Mouse (Mus musculus): ENCODE measurements around the gene Dbh. TPM values are rescaled to one million over a fixed set of nuclear protein-coding genes. Genes with fewer than 3 reads are reported as not detected.

The Dbh gene
- polyA plus RNA-seq (2014; fragmentation: Illumina TruSeq; extraction: RNeasy Lipid Tissue Mini Kit (QIAGEN cat#74804); ENCODE audit: low read depth, low replicate concordance) = 2.9 TPM

GRCm38 (mm10) chr2:27164796-27165590 lies at the start of gene Dbh:
Dbh (plus strand) TSS chr2:27165233.

DNA sequence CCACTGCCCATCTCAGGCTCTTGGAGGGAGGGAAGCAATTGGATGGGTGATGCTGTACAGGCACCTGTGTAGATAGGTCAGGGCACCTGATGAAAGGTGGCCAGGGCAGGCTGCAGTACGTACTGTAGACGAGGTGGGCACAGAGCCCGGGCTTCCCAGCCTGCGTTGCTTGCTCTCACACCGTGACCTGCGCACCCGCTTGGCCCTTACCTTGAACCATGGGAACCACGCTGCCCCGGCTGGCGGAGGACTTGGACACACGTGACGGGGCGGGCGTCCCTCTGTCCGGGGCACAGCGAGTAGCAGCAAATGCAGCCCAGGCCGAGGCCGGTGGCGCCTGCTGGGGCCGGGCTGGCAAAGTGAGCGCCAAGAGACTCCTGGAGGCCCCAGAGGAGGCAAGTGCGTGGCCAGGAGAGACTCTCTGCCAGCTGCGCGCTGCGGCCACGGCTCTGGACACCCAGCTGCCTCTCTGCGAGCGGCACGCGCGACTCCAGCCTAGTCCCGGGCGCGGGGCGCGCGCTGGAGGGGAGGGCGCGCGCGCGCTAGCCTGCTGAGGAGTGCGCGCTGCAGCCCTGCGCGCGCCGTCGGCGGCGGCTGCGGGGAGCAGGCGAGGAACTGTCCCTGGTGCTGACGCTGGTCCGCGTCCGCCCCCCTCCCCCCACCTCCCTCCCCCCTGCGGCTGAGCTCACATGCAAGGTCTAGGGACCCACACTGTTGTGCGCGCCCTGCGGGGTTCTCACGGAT lies 22.9 kb upstream of the Dbh start, which contains the start of gene Fam163b:
TSS of gene Fam163b (minus strand) at position 542 of the 744 bp plus-strand sequence.

Other genes with a start within 250 kb of the Dbh start
- gene Surf2, start 248.9 kb upstream of the Dbh start, polyA plus RNA-seq (2014; fragmentation: Illumina TruSeq; extraction: RNeasy Lipid Tissue Mini Kit (QIAGEN cat#74804); ENCODE audit: low read depth, low replicate concordance) = 33.6 TPM
- gene Surf1, start 248.7 kb upstream of the Dbh start, polyA plus RNA-seq (2014; fragmentation: Illumina TruSeq; extraction: RNeasy Lipid Tissue Mini Kit (QIAGEN cat#74804); ENCODE audit: low read depth, low replicate concordance) = 65.6 TPM
- gene Surf4, start 231.3 kb upstream of the Dbh start, polyA plus RNA-seq (2014; fragmentation: Illumina TruSeq; extraction: RNeasy Lipid Tissue Mini Kit (QIAGEN cat#74804); ENCODE audit: low read depth, low replicate concordance) = 89.7 TPM
- not detected for gene Stkld1, start 231.2 kb upstream of the Dbh start, polyA plus RNA-seq (2014; fragmentation: Illumina TruSeq; extraction: RNeasy Lipid Tissue Mini Kit (QIAGEN cat#74804); ENCODE audit: low read depth, low replicate concordance)
- 19.7 TPM for gene Rexo4, start 200.8 kb upstream of the Dbh start, polyA plus RNA-seq (2014; fragmentation: Illumina TruSeq; extraction: RNeasy Lipid Tissue Mini Kit (QIAGEN cat#74804); ENCODE audit: low read depth, low replicate concordance)
- 0.13 TPM for gene Adamts13, start 191.8 kb upstream of the Dbh start, polyA plus RNA-seq (2014; fragmentation: Illumina TruSeq; extraction: RNeasy Lipid Tissue Mini Kit (QIAGEN cat#74804); ENCODE audit: low read depth, low replicate concordance)
- gene Cacfd1, start 155.3 kb upstream of the Dbh start, polyA plus RNA-seq (2014; fragmentation: Illumina TruSeq; extraction: RNeasy Lipid Tissue Mini Kit (QIAGEN cat#74804); ENCODE audit: low read depth, low replicate concordance) = 43.6 TPM
- 0.34 TPM for gene Slc2a6, start 137.2 kb upstream of the Dbh start, polyA plus RNA-seq (2014; fragmentation: Illumina TruSeq; extraction: RNeasy Lipid Tissue Mini Kit (QIAGEN cat#74804); ENCODE audit: low read depth, low replicate concordance)
- not detected for gene Mymk, start 93.1 kb upstream of the Dbh start, polyA plus RNA-seq (2014; fragmentation: Illumina TruSeq; extraction: RNeasy Lipid Tissue Mini Kit (QIAGEN cat#74804); ENCODE audit: low read depth, low replicate concordance)
- 19.6 TPM for gene Adamtsl2, start 85.9 kb upstream of the Dbh start, polyA plus RNA-seq (2014; fragmentation: Illumina TruSeq; extraction: RNeasy Lipid Tissue Mini Kit (QIAGEN cat#74804); ENCODE audit: low read depth, low replicate concordance)
- 0.47 TPM for gene Fam163b, start 22.7 kb upstream of the Dbh start, polyA plus RNA-seq (2014; fragmentation: Illumina TruSeq; extraction: RNeasy Lipid Tissue Mini Kit (QIAGEN cat#74804); ENCODE audit: low read depth, low replicate concordance)
- gene Sardh, start 83.1 kb downstream of the Dbh start, polyA plus RNA-seq (2014; fragmentation: Illumina TruSeq; extraction: RNeasy Lipid Tissue Mini Kit (QIAGEN cat#74804); ENCODE audit: low read depth, low replicate concordance) = 9.4 TPM

All from heart, adult 10 weeks (tissue).